Mouse (Mus musculus): ENCODE results near the gene Pard3. TPM values are rescaled to one million over a fixed set of nuclear protein-coding genes. Genes with fewer than 3 reads are reported as not detected.

Gene Pard3
- polyA plus RNA-seq, 1 experiment, result not detected

DNA sequence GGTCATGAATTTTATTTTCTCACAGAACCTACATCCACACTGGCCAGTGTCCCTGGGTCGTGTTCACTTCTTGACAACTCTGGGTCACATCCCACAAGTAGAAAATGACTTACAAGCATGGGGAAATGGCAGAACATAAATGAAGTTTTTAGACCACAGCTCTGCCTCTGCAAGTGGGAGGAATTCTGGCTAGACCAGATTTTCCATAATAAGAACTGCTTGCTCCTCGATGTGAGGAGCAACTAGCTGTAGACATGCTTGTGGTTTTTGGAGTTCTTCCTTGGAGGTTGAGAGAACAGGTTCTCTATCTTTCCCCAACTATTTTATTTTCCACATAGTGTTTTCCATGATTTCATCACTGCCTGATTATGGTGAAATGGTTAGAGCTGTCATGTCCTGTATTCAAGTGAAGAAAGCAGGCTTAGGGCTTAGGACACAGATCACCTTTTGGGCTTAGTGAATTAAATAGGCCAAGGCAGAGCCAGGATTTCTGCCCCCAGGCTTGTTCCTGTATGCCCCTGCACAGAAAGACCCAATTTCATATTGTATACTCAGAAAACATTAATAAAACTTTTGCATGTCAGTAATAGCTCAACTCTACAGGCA, 284.3 kb downstream of the Pard3 start:
- TF ChIP-seq POLR2A (IDR thresholded peaks at IDR 0.05; ENCODE audit: insufficient read depth, low read depth, low read length) (no peak), CTCF (IDR thresholded peaks at IDR 0.05; ENCODE audit: insufficient read depth, low read depth, low read length) (no peak)
- no peak overlapping the region for H3K27ac ChIP-seq (ENCODE audit: insufficient read depth, low read depth, low read length)
- no peaks in the 10 kb centered on the region for H3K4me1 ChIP-seq (ENCODE audit: control insufficient read depth, insufficient read depth, low read length)
- WGBS, result 87% methylated on average over 2 of the region's 2 CpGs
- no peak overlapping the region for H3K4me3 ChIP-seq (ENCODE audit: insufficient read depth, low read depth, low read length)

- no peaks in the 10 kb centered on the region for H3K4me1 ChIP-seq (ENCODE audit: control insufficient read depth, insufficient read depth, low read length)
- no peak overlapping the region for H3K27ac ChIP-seq (ENCODE audit: insufficient read depth, low read depth, low read length)
- TF ChIP-seq POLR2A (IDR thresholded peaks at IDR 0.05; ENCODE audit: insufficient read depth, low read depth, low read length) (no peak), CTCF (IDR thresholded peaks at IDR 0.05; ENCODE audit: insufficient read depth, low read depth, low read length) (no peak)
- no peak overlapping the region for H3K4me3 ChIP-seq (ENCODE audit: insufficient read depth, low read depth, low read length)
These were observed 298.1 kb downstream of the Pard3 start for GRCm38 (mm10) chr8:127361796-127362195.

GRCm38 (mm10) chr8:127368347-127368746, 304.7 kb downstream of the Pard3 start:
- TF ChIP-seq POLR2A (IDR thresholded peaks at IDR 0.05; ENCODE audit: insufficient read depth, low read depth, low read length) (no peak), CTCF (IDR thresholded peaks at IDR 0.05; ENCODE audit: insufficient read depth, low read depth, low read length) (no peak)
- 78% methylated on average over 3 of the region's 3 CpGs for WGBS
- Histone ChIP-seq H3K4me3 (ENCODE audit: insufficient read depth, low read depth, low read length) (no peak overlapping the region), H3K4me1 (ENCODE audit: control insufficient read depth, insufficient read depth, low read length) (no peaks in the 10 kb centered on the region), H3K27ac (ENCODE audit: insufficient read depth, low read depth, low read length) (no peak overlapping the region)

- no peak for TF ChIP-seq CTCF (IDR thresholded peaks at IDR 0.05; ENCODE audit: insufficient read depth, low read depth, low read length)
- no peak for TF ChIP-seq POLR2A (IDR thresholded peaks at IDR 0.05; ENCODE audit: insufficient read depth, low read depth, low read length)
- no peak overlapping the region for H3K4me3 ChIP-seq (ENCODE audit: insufficient read depth, low read depth, low read length)
- 93% methylated on average over 16 of the region's 16 CpGs for WGBS
- H3K27ac ChIP-seq (ENCODE audit: insufficient read depth, low read depth, low read length), result no peak overlapping the region
- no peaks in the 10 kb centered on the region for H3K4me1 ChIP-seq (ENCODE audit: control insufficient read depth, insufficient read depth, low read length)
These were observed 307.7 kb downstream of the Pard3 start for GRCm38 (mm10) chr8:127371326-127371949.

DNA sequence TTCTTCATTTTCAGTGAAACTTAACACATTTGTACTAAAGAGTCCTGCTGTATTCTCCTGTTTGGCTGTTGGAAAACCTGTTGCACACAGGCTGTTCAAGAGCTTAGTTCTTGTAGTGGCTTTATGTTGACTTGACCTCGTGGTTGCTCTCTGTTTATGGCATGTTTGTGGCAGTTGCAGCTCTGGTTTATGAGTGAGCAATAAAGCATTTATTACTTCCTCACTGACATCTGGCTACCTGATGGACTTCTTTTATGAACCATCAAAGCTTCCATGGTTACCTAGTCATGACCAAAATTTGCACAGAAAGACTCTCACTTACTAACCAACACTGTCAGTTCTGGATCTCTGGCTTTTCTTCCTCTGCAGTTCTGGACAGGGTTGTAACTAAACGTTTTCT, 314.1 kb downstream of the Pard3 start:
- no peak overlapping the region for H3K4me3 ChIP-seq (ENCODE audit: insufficient read depth, low read depth, low read length)
- WGBS, result 83% methylated on average over 2 of the region's 2 CpGs
- H3K4me1 ChIP-seq (ENCODE audit: control insufficient read depth, insufficient read depth, low read length), result no peaks in the 10 kb centered on the region; the same call in 1 of the 2 replicates
- TF ChIP-seq POLR2A (IDR thresholded peaks at IDR 0.05; ENCODE audit: insufficient read depth, low read depth, low read length) (no peak), CTCF (IDR thresholded peaks at IDR 0.05; ENCODE audit: insufficient read depth, low read depth, low read length) (no peak)
- no peak overlapping the region for H3K27ac ChIP-seq (ENCODE audit: insufficient read depth, low read depth, low read length)

- no peaks in the 10 kb centered on the region; the same call in 1 of the 2 replicates for H3K4me1 ChIP-seq (ENCODE audit: control insufficient read depth, insufficient read depth, low read length)
- H3K27ac ChIP-seq (ENCODE audit: insufficient read depth, low read depth, low read length), result no peak overlapping the region
- TF ChIP-seq POLR2A (IDR thresholded peaks at IDR 0.05; ENCODE audit: insufficient read depth, low read depth, low read length), result no peak
- TF ChIP-seq CTCF (IDR thresholded peaks at IDR 0.05; ENCODE audit: insufficient read depth, low read depth, low read length), result no peak
- H3K4me3 ChIP-seq (ENCODE audit: insufficient read depth, low read depth, low read length), result no peak overlapping the region
- WGBS, result 65% methylated on average over 11 of the region's 11 CpGs
These were observed 315.5 kb downstream of the Pard3 start for GRCm38 (mm10) chr8:127378994-127379858.

DNA sequence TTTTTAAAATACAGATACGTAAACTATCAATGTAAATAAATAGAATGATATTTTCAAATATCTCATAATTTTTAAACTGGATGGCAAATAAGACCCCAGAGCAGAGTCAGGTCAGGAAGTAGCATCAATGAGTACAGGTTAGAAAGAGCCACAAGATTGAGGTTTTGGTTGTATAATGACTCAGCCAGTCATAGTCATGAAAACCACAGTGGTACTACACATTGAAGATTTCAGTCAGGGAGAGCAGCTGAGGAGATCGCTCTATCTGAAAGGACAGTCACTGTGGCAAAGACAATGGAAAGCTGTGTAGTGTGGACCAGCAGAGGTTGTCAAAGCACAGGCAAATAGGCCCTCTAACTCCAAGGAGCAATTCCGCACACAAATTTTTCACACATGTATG, 317.6 kb downstream of the Pard3 start:
- TF ChIP-seq POLR2A (IDR thresholded peaks at IDR 0.05; ENCODE audit: insufficient read depth, low read depth, low read length), result no peak
- no peak for TF ChIP-seq CTCF (IDR thresholded peaks at IDR 0.05; ENCODE audit: insufficient read depth, low read depth, low read length)
- no peak overlapping the region for H3K27ac ChIP-seq (ENCODE audit: insufficient read depth, low read depth, low read length)
- 94% methylated on average over 3 of the region's 3 CpGs for WGBS

DNA sequence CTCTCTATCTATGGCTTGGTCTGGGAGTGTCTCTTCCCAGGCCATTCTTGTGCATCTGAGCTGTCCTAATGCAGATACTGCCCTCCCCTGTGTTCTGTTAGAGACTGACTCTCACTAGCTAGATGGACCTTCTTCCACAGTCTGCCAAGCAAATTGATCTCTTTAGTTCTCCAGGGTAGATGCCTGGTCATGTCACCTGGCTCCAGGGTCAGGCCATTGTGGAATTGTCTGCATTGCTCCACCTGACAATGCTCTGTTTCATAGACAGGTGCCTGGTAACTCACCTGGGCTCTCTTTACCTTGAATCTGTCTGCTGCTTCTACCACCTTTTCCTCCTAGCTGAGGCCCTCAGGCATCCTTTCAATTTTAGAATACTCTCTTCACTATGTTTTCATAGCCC, 329.0 kb downstream of the Pard3 start:
- Histone ChIP-seq H3K4me3 (ENCODE audit: insufficient read depth, low read depth, low read length) (no peak overlapping the region), H3K4me1 (ENCODE audit: control insufficient read depth, insufficient read depth, low read length) (no peaks in the 10 kb centered on the region), H3K27ac (ENCODE audit: insufficient read depth, low read depth, low read length) (no peak overlapping the region)
- TF ChIP-seq POLR2A (IDR thresholded peaks at IDR 0.05; ENCODE audit: insufficient read depth, low read depth, low read length), result no peak
- TF ChIP-seq CTCF (IDR thresholded peaks at IDR 0.05; ENCODE audit: insufficient read depth, low read depth, low read length), result no peak

More for the DNA sequence above, 317.6 kb downstream of the Pard3 start:
- H3K4me3 ChIP-seq (ENCODE audit: insufficient read depth, low read depth, low read length), result no peak overlapping the region
- H3K4me1 ChIP-seq (ENCODE audit: control insufficient read depth, insufficient read depth, low read length), result no peaks in the 10 kb centered on the region; the same call in 1 of the 2 replicates

GRCm38 (mm10) chr8:127395488-127395887, 331.8 kb downstream of the Pard3 start:
- 75% methylated on average over 4 of the region's 4 CpGs for WGBS
- H3K4me1 ChIP-seq (ENCODE audit: control insufficient read depth, insufficient read depth, low read length), result no peaks in the 10 kb centered on the region
- TF ChIP-seq CTCF (IDR thresholded peaks at IDR 0.05; ENCODE audit: insufficient read depth, low read depth, low read length) (no peak), POLR2A (IDR thresholded peaks at IDR 0.05; ENCODE audit: insufficient read depth, low read depth, low read length) (no peak)

More at GRCm38 (mm10) chr8:127395488-127395887, 331.8 kb downstream of the Pard3 start:
- H3K4me3 ChIP-seq (ENCODE audit: insufficient read depth, low read depth, low read length), result no peak overlapping the region
- no peak overlapping the region for H3K27ac ChIP-seq (ENCODE audit: insufficient read depth, low read depth, low read length)
